In the genomic region with DNA sequence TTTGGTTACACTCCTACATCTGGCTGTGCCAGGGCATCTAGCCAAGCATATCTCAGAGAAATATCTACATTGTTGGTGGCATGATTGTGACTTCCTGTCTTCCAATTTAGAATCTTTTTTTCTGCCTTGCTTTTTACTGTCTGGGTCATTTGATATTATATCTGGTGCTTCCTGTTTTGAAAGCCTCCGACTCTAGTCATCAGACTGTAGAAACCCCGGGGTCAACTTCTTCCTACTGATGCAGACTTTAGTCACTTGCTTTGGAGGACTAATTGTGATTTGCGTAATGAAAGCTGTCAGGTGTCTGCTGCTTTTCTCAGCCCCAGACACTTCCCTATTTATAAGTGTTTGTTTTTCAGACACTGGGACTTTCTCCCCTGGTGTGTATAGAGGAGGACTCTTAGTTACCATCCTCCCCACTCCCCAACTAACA, we compare ENCODE assay signal across 12 mouse cellular contexts.
DNase-seq lines count a peak whose midpoint lies in the region; ATAC-seq lines count a peak whose summit lies in the region.
"Had no signal": no experiment of that assay in that cellular context is flagged by ENCODE, and none has a peak within 500 bp of the region (broad histone marks: within the 10 kb centered on the region; RNA-seq: fewer than 3 reads in every experiment).

No protein-coding gene starts in this region.

- H3K4me3 ChIP-seq in kidney, embryonic 16.5 days (ENCODE audit: low read length), result no peak overlapping the region
- no peak overlapping the region for H3K4me3 ChIP-seq in intestine, embryonic 16.5 days (ENCODE audit: low read length)
- H3K4me3 ChIP-seq: midbrain, embryonic 12.5 days had no signal

- no peaks in the 10 kb centered on the region for H3K36me3 ChIP-seq in kidney, embryonic 16.5 days (ENCODE audit: insufficient read depth, low read length)
- H3K36me3 ChIP-seq in intestine, embryonic 16.5 days (ENCODE audit: control insufficient read depth, insufficient read depth, low read length), result no peaks in the 10 kb centered on the region
- H3K36me3 ChIP-seq: midbrain, embryonic 12.5 days had no signal

- no peak overlapping the region for H3K4me2 ChIP-seq in kidney, embryonic 16.5 days (replicated peaks; ENCODE audit: low read depth, low read length)
- no peak overlapping the region for H3K4me2 ChIP-seq in intestine, embryonic 16.5 days (ENCODE audit: low read depth, low read length)
- H3K4me2 ChIP-seq: midbrain, embryonic 12.5 days had no signal

- H3K9ac ChIP-seq in kidney, embryonic 16.5 days (replicated peaks; ENCODE audit: low read length), result no peak overlapping the region
- no peak overlapping the region for H3K9ac ChIP-seq in intestine, embryonic 16.5 days (ENCODE audit: low read depth, low read length)
- H3K9ac ChIP-seq: midbrain, embryonic 12.5 days had no signal

- ATAC-seq in kidney, embryonic 16.5 days (ENCODE audit: low FRiP score, low TSS enrichment), result 0 out of 2 replicates have a peak, but pooled peaks have one; percentile 17
- ATAC-seq in intestine, embryonic 16.5 days, result no peak
- ATAC-seq: hindbrain, embryonic 16.5 days; Patski had no signal

- no peak for DNase-seq in kidney, adult 11 months
- peak; percentile 25 for DNase-seq in MEL-GATA-1-ER (ENCODE audit: extremely low read depth, low read depth)
- peak; percentile 48 for DNase-seq in kidney, postnatal 10 days
- peak; percentile 58 for DNase-seq in naive thymus-derived CD4-positive, alpha-beta T cell, adult 2 months (ENCODE audit: low read depth)
- no peak for DNase-seq in urinary bladder, postnatal 10 days (ENCODE audit: low spot score)
- no peak for DNase-seq in adrenal gland, postnatal 4 days (ENCODE audit: low spot score in 2 of 2)
- DNase-seq: left cerebral cortex, postnatal 4 days had no signal

- H3K9me3 ChIP-seq in kidney, embryonic 16.5 days (ENCODE audit: low read length), result no peaks in the 10 kb centered on the region
- H3K9me3 ChIP-seq in intestine, embryonic 16.5 days (ENCODE audit: control insufficient read depth, low read length), result no peaks in the 10 kb centered on the region

- peaks cover 11% of the 10 kb centered on the region for H3K4me1 ChIP-seq in kidney, embryonic 16.5 days (ENCODE audit: insufficient read depth, low read length)
- H3K4me1 ChIP-seq in intestine, embryonic 16.5 days (ENCODE audit: control insufficient read depth, insufficient read depth, low read length), result no peaks in the 10 kb centered on the region
- H3K4me1 ChIP-seq: midbrain, embryonic 12.5 days had no signal

- H3K27me3 ChIP-seq in kidney, embryonic 16.5 days (ENCODE audit: insufficient read depth, low read length), result no peaks in the 10 kb centered on the region
- no peaks in the 10 kb centered on the region for H3K27me3 ChIP-seq in intestine, embryonic 16.5 days (replicated peaks; ENCODE audit: control insufficient read depth, insufficient read depth, low read length)
- H3K27me3 ChIP-seq: midbrain, embryonic 12.5 days; Patski had no signal

- 18% methylated on average over 3 of the region's 3 CpGs for WGBS in kidney, embryonic 16.5 days
- 44% methylated on average over 3 of the region's 3 CpGs for WGBS in intestine, embryonic 16.5 days

- H3K27ac ChIP-seq in kidney, embryonic 16.5 days (ENCODE audit: low read length), result 0 out of 2 replicates have a peak overlapping the region, but pooled peaks have one; percentile 48
- H3K27ac ChIP-seq in intestine, embryonic 16.5 days (ENCODE audit: low read length), result no peak overlapping the region
- H3K27ac ChIP-seq: midbrain, embryonic 12.5 days had no signal

Comparison
In these comparisons a context has a peak if more than half of its experiments do, and no peak if none do; other contexts are left out.
1. DNase-seq: peak in MEL-GATA-1-ER (single experiment), kidney, postnatal 10 days (single experiment) and naive thymus-derived CD4-positive, alpha-beta T cell, adult 2 months (single experiment); none in kidney, adult 11 months (single experiment), urinary bladder, postnatal 10 days (single experiment) and adrenal gland, postnatal 4 days (0 of 2).